Mouse (Mus musculus): ENCODE measurements around the gene Bcam. TPM values are rescaled to one million over a fixed set of nuclear protein-coding genes. Genes with fewer than 3 reads are reported as not detected.

Gene Bcam
- polyA plus RNA-seq, 1 experiment from 2014 or later, result 17.6 TPM

GRCm38 (mm10) chr7:19746426-19747201 is 24.2 kb downstream of the Bcam start:
- no peaks in the 10 kb centered on the region for H3K27me3 ChIP-seq (ENCODE audit: control insufficient read depth, insufficient read depth, low read length)
- H3K4me3 ChIP-seq (ENCODE audit: low read depth, low read length), result no peak overlapping the region
- ATAC-seq (replicated peaks; ENCODE audit: low FRiP score), result no peak
- H3K9ac ChIP-seq (ENCODE audit: low read length), result no peak overlapping the region
- no peak for DNase-seq (ENCODE audit: low spot score)
- peaks cover 10% of the 10 kb centered on the region for H3K4me1 ChIP-seq (replicated peaks; ENCODE audit: control insufficient read depth, insufficient read depth, low read length)
- no peaks in the 10 kb centered on the region; the same call in 1 of the 2 replicates for H3K36me3 ChIP-seq (ENCODE audit: control insufficient read depth, insufficient read depth, low read length)
- H3K9me3 ChIP-seq (ENCODE audit: control insufficient read depth, low read length), result no peaks in the 10 kb centered on the region
- H3K4me2 ChIP-seq (ENCODE audit: low read depth, low read length, severe bottlenecking), result no peak overlapping the region
- no peak overlapping the region for H3K27ac ChIP-seq (ENCODE audit: low read depth, low read length)
- WGBS, result 42% methylated on average over 6 of the region's 6 CpGs

- H3K9me3 ChIP-seq (ENCODE audit: control insufficient read depth, low read length), result no peaks in the 10 kb centered on the region
- H3K9ac ChIP-seq (ENCODE audit: low read length), result no peak overlapping the region
- H3K4me1 ChIP-seq (replicated peaks; ENCODE audit: control insufficient read depth, insufficient read depth, low read length), result peaks cover 10% of the 10 kb centered on the region
- H3K36me3 ChIP-seq (ENCODE audit: control insufficient read depth, insufficient read depth, low read length), result no peaks in the 10 kb centered on the region; the same call in 1 of the 2 replicates
- ATAC-seq (replicated peaks; ENCODE audit: low FRiP score) (no peak), DNase-seq (ENCODE audit: low spot score) (no peak)
- H3K4me3 ChIP-seq (ENCODE audit: low read depth, low read length), result no peak overlapping the region
- no peak overlapping the region for H3K27ac ChIP-seq (ENCODE audit: low read depth, low read length)
- H3K4me2 ChIP-seq (ENCODE audit: low read depth, low read length, severe bottlenecking), result no peak overlapping the region
- no peaks in the 10 kb centered on the region for H3K27me3 ChIP-seq (ENCODE audit: control insufficient read depth, insufficient read depth, low read length)
- 85% methylated on average over 8 of the region's 10 CpGs for WGBS
These were observed 24.8 kb downstream of the Bcam start for GRCm38 (mm10) chr7:19745971-19746370.

- Histone ChIP-seq H3K9me3 (ENCODE audit: control insufficient read depth, low read length) (no peaks in the 10 kb centered on the region), H3K4me2 (ENCODE audit: low read depth, low read length, severe bottlenecking) (no peak overlapping the region), H3K27ac (ENCODE audit: low read depth, low read length) (no peak overlapping the region), H3K4me3 (ENCODE audit: low read depth, low read length) (no peak overlapping the region), H3K4me1 (replicated peaks; ENCODE audit: control insufficient read depth, insufficient read depth, low read length) (peaks cover 8% of the 10 kb centered on the region), H3K36me3 (ENCODE audit: control insufficient read depth, insufficient read depth, low read length) (no peaks in the 10 kb centered on the region; the same call in 1 of the 2 replicates), H3K9ac (ENCODE audit: low read length) (no peak overlapping the region), H3K27me3 (ENCODE audit: control insufficient read depth, insufficient read depth, low read length) (no peaks in the 10 kb centered on the region)
- DNase-seq (ENCODE audit: low spot score) (no peak), ATAC-seq (replicated peaks; ENCODE audit: low FRiP score) (no peak)
- 80% methylated on average over 14 of the region's 14 CpGs for WGBS
These were observed 26.0 kb downstream of the Bcam start for GRCm38 (mm10) chr7:19744590-19745385.

GRCm38 (mm10) chr7:19743791-19744190 is 27.0 kb downstream of the Bcam start:
- H3K9ac ChIP-seq (ENCODE audit: low read length), result no peak overlapping the region
- WGBS, result 93% methylated on average over 6 of the region's 6 CpGs
- H3K9me3 ChIP-seq (ENCODE audit: control insufficient read depth, low read length), result no peaks in the 10 kb centered on the region
- no peak overlapping the region for H3K4me3 ChIP-seq (ENCODE audit: low read depth, low read length)
- no peaks in the 10 kb centered on the region for H3K27me3 ChIP-seq (ENCODE audit: control insufficient read depth, insufficient read depth, low read length)
- ATAC-seq (replicated peaks; ENCODE audit: low FRiP score) (no peak), DNase-seq (ENCODE audit: low spot score) (no peak)
- peaks cover 8% of the 10 kb centered on the region for H3K4me1 ChIP-seq (replicated peaks; ENCODE audit: control insufficient read depth, insufficient read depth, low read length)
- H3K27ac ChIP-seq (ENCODE audit: low read depth, low read length), result no peak overlapping the region
- H3K4me2 ChIP-seq (ENCODE audit: low read depth, low read length, severe bottlenecking), result no peak overlapping the region
- H3K36me3 ChIP-seq (ENCODE audit: control insufficient read depth, insufficient read depth, low read length), result no peaks in the 10 kb centered on the region; the same call in 1 of the 2 replicates

GRCm38 (mm10) chr7:19742468-19742867 is 28.3 kb downstream of the Bcam start:
- WGBS, result 71% methylated on average over 5 of the region's 5 CpGs
- no peaks in the 10 kb centered on the region; the same call in 1 of the 2 replicates for H3K36me3 ChIP-seq (ENCODE audit: control insufficient read depth, insufficient read depth, low read length)
- no peaks in the 10 kb centered on the region for H3K9me3 ChIP-seq (ENCODE audit: control insufficient read depth, low read length)
- ATAC-seq (replicated peaks; ENCODE audit: low FRiP score) (no peak), DNase-seq (ENCODE audit: low spot score) (no peak)
- H3K27ac ChIP-seq (ENCODE audit: low read depth, low read length), result no peak overlapping the region
- H3K4me3 ChIP-seq (ENCODE audit: low read depth, low read length), result no peak overlapping the region
- H3K9ac ChIP-seq (ENCODE audit: low read length), result no peak overlapping the region
- no peak overlapping the region for H3K4me2 ChIP-seq (ENCODE audit: low read depth, low read length, severe bottlenecking)
- peaks cover 3% of the 10 kb centered on the region; the same call in 1 of the 2 replicates for H3K4me1 ChIP-seq (replicated peaks; ENCODE audit: control insufficient read depth, insufficient read depth, low read length)
- no peaks in the 10 kb centered on the region for H3K27me3 ChIP-seq (ENCODE audit: control insufficient read depth, insufficient read depth, low read length)

GRCm38 (mm10) chr7:19741329-19742031 is 29.3 kb downstream of the Bcam start:
- DNase-seq (ENCODE audit: low spot score) (no peak), ATAC-seq (replicated peaks; ENCODE audit: low FRiP score) (no peak; the same call in 1 of the 2 replicates)
- Histone ChIP-seq H3K4me2 (ENCODE audit: low read depth, low read length, severe bottlenecking) (no peak overlapping the region), H3K4me3 (ENCODE audit: low read depth, low read length) (no peak overlapping the region), H3K36me3 (ENCODE audit: control insufficient read depth, insufficient read depth, low read length) (no peaks in the 10 kb centered on the region; the same call in 1 of the 2 replicates), H3K27ac (ENCODE audit: low read depth, low read length) (no peak overlapping the region), H3K4me1 (replicated peaks; ENCODE audit: control insufficient read depth, insufficient read depth, low read length) (peaks cover 3% of the 10 kb centered on the region; the same call in 1 of the 2 replicates), H3K9me3 (ENCODE audit: control insufficient read depth, low read length) (no peaks in the 10 kb centered on the region), H3K27me3 (ENCODE audit: control insufficient read depth, insufficient read depth, low read length) (no peaks in the 10 kb centered on the region), H3K9ac (ENCODE audit: low read length) (no peak overlapping the region)
- WGBS, result 12% methylated on average over 8 of the region's 8 CpGs

- Histone ChIP-seq H3K9me3 (ENCODE audit: control insufficient read depth, low read length) (no peaks in the 10 kb centered on the region), H3K27ac (ENCODE audit: low read depth, low read length) (no peak overlapping the region), H3K36me3 (ENCODE audit: control insufficient read depth, insufficient read depth, low read length) (peaks cover 3% of the 10 kb centered on the region; the same call in 1 of the 2 replicates), H3K4me1 (replicated peaks; ENCODE audit: control insufficient read depth, insufficient read depth, low read length) (peaks cover 2% of the 10 kb centered on the region; the same call in 1 of the 2 replicates), H3K4me3 (ENCODE audit: low read depth, low read length) (no peak overlapping the region), H3K9ac (ENCODE audit: low read length) (no peak overlapping the region), H3K27me3 (ENCODE audit: control insufficient read depth, insufficient read depth, low read length) (no peaks in the 10 kb centered on the region), H3K4me2 (ENCODE audit: low read depth, low read length, severe bottlenecking) (no peak overlapping the region)
- ATAC-seq (replicated peaks; ENCODE audit: low FRiP score), result no peak
- DNase-seq (ENCODE audit: low spot score), result no peak
- 92% methylated on average over 11 of the region's 11 CpGs for WGBS
These were observed 30.5 kb downstream of the Bcam start for GRCm38 (mm10) chr7:19740269-19740668.

- no peaks in the 10 kb centered on the region for H3K27me3 ChIP-seq (ENCODE audit: control insufficient read depth, insufficient read depth, low read length)
- H3K36me3 ChIP-seq (ENCODE audit: control insufficient read depth, insufficient read depth, low read length), result peaks cover 3% of the 10 kb centered on the region; the same call in 1 of the 2 replicates
- H3K4me2 ChIP-seq (ENCODE audit: low read depth, low read length, severe bottlenecking), result no peak overlapping the region
- H3K27ac ChIP-seq (ENCODE audit: low read depth, low read length), result no peak overlapping the region
- WGBS, result 87% methylated on average over 3 of the region's 3 CpGs
- H3K4me3 ChIP-seq (ENCODE audit: low read depth, low read length), result no peak overlapping the region
- H3K4me1 ChIP-seq (replicated peaks; ENCODE audit: control insufficient read depth, insufficient read depth, low read length), result no peaks in the 10 kb centered on the region
- ATAC-seq (replicated peaks; ENCODE audit: low FRiP score) (no peak), DNase-seq (ENCODE audit: low spot score) (no peak)
- no peak overlapping the region for H3K9ac ChIP-seq (ENCODE audit: low read length)
- H3K9me3 ChIP-seq (ENCODE audit: control insufficient read depth, low read length), result no peaks in the 10 kb centered on the region
These were observed 32.0 kb downstream of the Bcam start for GRCm38 (mm10) chr7:19738771-19739170.

Data from forebrain, embryonic 11.5 days (tissue).